Mouse (Mus musculus) spleen, postnatal 4 days (tissue): Measurements from ENCODE around the gene Btrc.
A peak's percentile ranks its signal among the peaks of the same experiment; 100 is the strongest.

Source experiments
- DNase-seq, 2 experiments: peaks; one replicate each; pipeline ENCODE4 v3.0.0; 2022; ENCODE audit warnings: low spot score in 2 of 2

Btrc gene

GRCm38 (mm10) chr19:45472691-45473520, 109.4 kb downstream of the Btrc start:
- DNase-seq, result peak in 1 of 2 experiments; percentile 38

- no peak for DNase-seq
Measured at GRCm38 (mm10) chr19:45474686-45475085, 111.2 kb downstream of the Btrc start.

GRCm38 (mm10) chr19:45475928-45476553, 112.5 kb downstream of the Btrc start:
- no peak for DNase-seq

GRCm38 (mm10) chr19:45479548-45479947, 116.0 kb downstream of the Btrc start:
- no peak for DNase-seq

GRCm38 (mm10) chr19:45480490-45480889, 117.0 kb downstream of the Btrc start:
- DNase-seq, result no peak

GRCm38 (mm10) chr19:45480951-45481350, 117.4 kb downstream of the Btrc start:
- DNase-seq, result no peak

GRCm38 (mm10) chr19:45483470-45483869, 119.9 kb downstream of the Btrc start:
- DNase-seq, result no peak

GRCm38 (mm10) chr19:45486206-45486991, 122.9 kb downstream of the Btrc start:
- no peak for DNase-seq

- no peak for DNase-seq
Measured at GRCm38 (mm10) chr19:45486992-45487387, 123.5 kb downstream of the Btrc start.

- DNase-seq, result no peak
Measured at GRCm38 (mm10) chr19:45489961-45490360, 126.4 kb downstream of the Btrc start.

- DNase-seq, result no peak
Measured at GRCm38 (mm10) chr19:45491246-45491645, 127.7 kb downstream of the Btrc start.

- DNase-seq, result no peak
Measured at GRCm38 (mm10) chr19:45494121-45494775, 130.7 kb downstream of the Btrc start.

- DNase-seq, result no peak
Measured at GRCm38 (mm10) chr19:45505446-45505845, 141.9 kb downstream of the Btrc start.

- no peak for DNase-seq
Measured at GRCm38 (mm10) chr19:45507531-45507930, 144.0 kb downstream of the Btrc start.

- no peak for DNase-seq
Measured at GRCm38 (mm10) chr19:45510680-45511079, 147.1 kb downstream of the Btrc start.

GRCm38 (mm10) chr19:45511406-45511805, 147.9 kb downstream of the Btrc start:
- no peak for DNase-seq

GRCm38 (mm10) chr19:45515341-45515740, 151.8 kb downstream of the Btrc start:
- DNase-seq, result no peak

GRCm38 (mm10) chr19:45516264-45516663, 152.7 kb downstream of the Btrc start:
- DNase-seq, result no peak

GRCm38 (mm10) chr19:45527382-45527781, 163.8 kb downstream of the Btrc start:
- no peak for DNase-seq

GRCm38 (mm10) chr19:45527931-45528534, 164.5 kb downstream of the Btrc start:
- no peak for DNase-seq

GRCm38 (mm10) chr19:45529294-45529693, 165.8 kb downstream of the Btrc start:
- no peak for DNase-seq
